Mouse (Mus musculus) MEL (cell line): Measurements from ENCODE around the gene Pla1a. TPM values are rescaled to one million over a fixed set of nuclear protein-coding genes. Genes with fewer than 3 reads are reported as not detected.

Experiments
- DNase-seq: peaks from one replicate; pipeline ENCODE4 v3.0.0; 2011; ENCODE audit warnings: low read depth, low spot score
- H3K27ac ChIP-seq: 2 replicates; pipeline ENCODE4 v1.5.1; 2012; ENCODE audit warnings: low read depth, mild to moderate bottlenecking, control low read depth, low read length, moderate library complexity; ENCODE audit not compliant: control insufficient read depth
- H3K27me3 ChIP-seq, 2 experiments: fragments of 150-350 bp in 1 of 2; sonication (generic) in 1 of 2; 2 replicates each; pipeline ENCODE4 v1.6.1; 2012; ENCODE audit warnings: low read length in 2 of 2, mild to moderate bottlenecking in 2 of 2, improper control_type of control experiment in 1 of 2, moderate library complexity in 1 of 2; ENCODE audit not compliant: insufficient read depth in 2 of 2, control insufficient read depth in 1 of 2
- H3K36me3 ChIP-seq, 2 experiments: 2 replicates each; pipeline ENCODE4 v1.6.1; 2012 to 2014; ENCODE audit warnings: low read length in 2 of 2, improper control_type of control experiment in 1 of 2, inconsistent platforms in 1 of 2, mild to moderate bottlenecking in 1 of 2; ENCODE audit not compliant: insufficient read depth in 2 of 2, control insufficient read depth in 1 of 2
- H3K4me1 ChIP-seq, 2 experiments: fragments of 150-350 bp in 1 of 2; sonication (generic) in 1 of 2; 2 replicates each; pipeline ENCODE4 v1.6.1; 2012; ENCODE audit warnings: low read length in 2 of 2, improper control_type of control experiment in 1 of 2, mild to moderate bottlenecking in 1 of 2; ENCODE audit not compliant: insufficient read depth in 2 of 2, control insufficient read depth in 1 of 2
- H3K4me3 ChIP-seq, 2 experiments: fragments of 150-350 bp in 1 of 2; sonication (generic) in 1 of 2; 2 replicates each; pipeline ENCODE4 v1.5.1; 2012; ENCODE audit warnings: low read depth in 2 of 2, low read length in 2 of 2, mild to moderate bottlenecking in 2 of 2, moderate library complexity in 2 of 2, control low read depth in 1 of 2, improper control_type of control experiment in 1 of 2; ENCODE audit not compliant: control insufficient read depth in 1 of 2, insufficient read depth in 1 of 2
- H3K79me2 ChIP-seq: 2 replicates; pipeline ENCODE4 v1.6.1; 2012; ENCODE audit warnings: mild to moderate bottlenecking, low read length, moderate library complexity; ENCODE audit not compliant: control insufficient read depth, poor library complexity, insufficient read depth
- H3K9ac ChIP-seq: 2 replicates; pipeline ENCODE4 v1.6.1; 2012; ENCODE audit warnings: low read depth, mild to moderate bottlenecking, control low read depth, low read length, moderate library complexity; ENCODE audit not compliant: control insufficient read depth, poor library complexity, severe bottlenecking
- H3K9me3 ChIP-seq: fragments of 150-350 bp; sonication (generic); replicated peaks from 2 replicates; pipeline ENCODE4 v1.6.1; 2012; ENCODE audit warnings: mild to moderate bottlenecking, low read length, improper control_type of control experiment, moderate library complexity; ENCODE audit not compliant: insufficient read depth
- CHD2 ChIP-seq: IDR thresholded peaks from 2 replicates; pipeline ENCODE4 v1.6.1; 2011; ENCODE audit warnings: low read length, improper control_type of control experiment
- EP300 ChIP-seq, 2 experiments: IDR thresholded peaks; 2 replicates each; pipeline ENCODE4 v1.6.1; 2011; ENCODE audit warnings: improper control_type of control experiment in 2 of 2, low read length in 2 of 2, low read depth in 1 of 2, mild to moderate bottlenecking in 1 of 2
- GATA1 ChIP-seq: IDR thresholded peaks from 2 replicates; pipeline ENCODE4 v1.6.1; 2011; ENCODE audit warnings: low read depth, low read length, improper control_type of control experiment
- HCFC1 ChIP-seq: IDR thresholded peaks from 2 replicates; pipeline ENCODE4 v1.6.1; 2012; ENCODE audit warnings: low read depth, mild to moderate bottlenecking, inconsistent platforms, low read length, improper control_type of control experiment, moderate library complexity
- KAT2A ChIP-seq: conservative IDR thresholded peaks from 2 replicates; pipeline ENCODE4 v1.6.1; 2012; ENCODE audit warnings: low read depth, low read length, improper control_type of control experiment, inconsistent platforms
- MAFK ChIP-seq: IDR thresholded peaks from 2 replicates; pipeline ENCODE4 v1.6.1; 2011; ENCODE audit warnings: low read depth, mild to moderate bottlenecking, low read length, improper control_type of control experiment, borderline replicate concordance
- MAX ChIP-seq: IDR thresholded peaks from 2 replicates; pipeline ENCODE4 v1.6.1; 2011; ENCODE audit warnings: low read length, improper control_type of control experiment
- MAZ ChIP-seq: IDR thresholded peaks from 2 replicates; pipeline ENCODE4 v1.6.1; 2012; ENCODE audit warnings: low read depth, mild to moderate bottlenecking, inconsistent platforms, low read length, improper control_type of control experiment
- MEF2A ChIP-seq: IDR thresholded peaks from 2 replicates; pipeline ENCODE4 v1.6.1; 2014; ENCODE audit warnings: low read depth, mild to moderate bottlenecking, inconsistent platforms, low read length, improper control_type of control experiment; ENCODE audit not compliant: poor library complexity, insufficient replicate concordance, severe bottlenecking; ENCODE audit errors: extremely low read depth
- MXI1 ChIP-seq: IDR thresholded peaks from 2 replicates; pipeline ENCODE4 v1.6.1; 2011; ENCODE audit warnings: mild to moderate bottlenecking, low read depth, low read length, improper control_type of control experiment
- MYB ChIP-seq: IDR thresholded peaks from 2 replicates; pipeline ENCODE4 v1.6.1; 2011; ENCODE audit warnings: mild to moderate bottlenecking, low read depth, low read length, improper control_type of control experiment
- POLR2A ChIP-seq, 2 experiments: IDR thresholded peaks; 2 replicates each; pipeline ENCODE4 v1.6.1; 2011 to 2012; ENCODE audit warnings: low read length in 2 of 2, mild to moderate bottlenecking in 2 of 2, control low read depth in 1 of 2, improper control_type of control experiment in 1 of 2, low read depth in 1 of 2, moderate library complexity in 1 of 2; ENCODE audit not compliant: control insufficient read depth in 1 of 2, insufficient read depth in 1 of 2, poor library complexity in 1 of 2
- POLR2AphosphoS2 ChIP-seq: IDR thresholded peaks from 2 replicates; pipeline ENCODE4 v1.6.1; 2011; ENCODE audit warnings: low read length, improper control_type of control experiment
- POLR2AphosphoS5 ChIP-seq: IDR thresholded peaks from 2 replicates; pipeline ENCODE4 v1.6.1; 2012; ENCODE audit warnings: low read depth, borderline replicate concordance, mild to moderate bottlenecking, inconsistent platforms, low read length, moderate library complexity, mixed read lengths
- SMC3 ChIP-seq: IDR thresholded peaks from 2 replicates; pipeline ENCODE4 v1.6.1; 2011; ENCODE audit warnings: low read depth, low read length, improper control_type of control experiment
- TAL1 ChIP-seq: IDR thresholded peaks from 2 replicates; pipeline ENCODE4 v1.6.1; 2012; ENCODE audit warnings: mild to moderate bottlenecking, inconsistent platforms, low read length, moderate library complexity, mixed read lengths
- TBP ChIP-seq: IDR thresholded peaks from 2 replicates; pipeline ENCODE4 v1.8.0; 2011; ENCODE audit warnings: low read depth, low read length, improper control_type of control experiment
- UBTF ChIP-seq: IDR thresholded peaks from 2 replicates; pipeline ENCODE4 v1.6.1; 2012; ENCODE audit warnings: low read depth, mild to moderate bottlenecking, inconsistent platforms, low read length, improper control_type of control experiment, moderate library complexity, borderline replicate concordance; ENCODE audit not compliant: insufficient read depth
- USF2 ChIP-seq, 2 experiments: IDR thresholded peaks; 2 replicates each; pipeline ENCODE4 v1.6.1; 2011 to 2012; ENCODE audit warnings: improper control_type of control experiment in 2 of 2, low read length in 2 of 2, borderline replicate concordance in 1 of 2, inconsistent platforms in 1 of 2, low read depth in 1 of 2, mild to moderate bottlenecking in 1 of 2; ENCODE audit not compliant: insufficient read depth in 1 of 2
- ZC3H11A ChIP-seq: IDR thresholded peaks from 2 replicates; pipeline ENCODE4 v1.6.1; 2012; ENCODE audit warnings: low read depth, mild to moderate bottlenecking, inconsistent platforms, low read length, improper control_type of control experiment
- ZKSCAN1 ChIP-seq: IDR thresholded peaks from 2 replicates; pipeline ENCODE4 v1.6.1; 2012; ENCODE audit warnings: low read depth, mild to moderate bottlenecking, inconsistent platforms, low read length, improper control_type of control experiment, moderate library complexity
- ZMIZ1 ChIP-seq: IDR thresholded peaks from 2 replicates; pipeline ENCODE4 v1.6.1; 2012; ENCODE audit warnings: low read depth, mild to moderate bottlenecking, inconsistent platforms, low read length, improper control_type of control experiment, moderate library complexity
- ZNF384 ChIP-seq: IDR thresholded peaks from 2 replicates; pipeline ENCODE4 v1.6.1; 2012; ENCODE audit warnings: low read depth, mild to moderate bottlenecking, inconsistent platforms, low read length, improper control_type of control experiment
- polyA plus RNA-seq, 2 experiments: library from polyadenylated mRNA; stranded (reverse) in 1 of 2; unstranded in 1 of 2; fragments of >175 nt in 1 of 2; fragments of >200 nt in 1 of 2; gene quantifications; 2 replicates each; pipeline versions ENCODE4 v1.2.1 to v1.2.4; 2012; ENCODE audit warnings: low replicate concordance in 2 of 2, low read depth in 1 of 2; ENCODE audit not compliant: insufficient read length in 2 of 2, insufficient read depth in 1 of 2, missing spikeins in 1 of 2
- total RNA-seq: library from RNA; depleted of rRNA; stranded (reverse); fragments of 300-350 nt; gene quantifications from 2 replicates; pipeline ENCODE4 v1.2.3, GENCODE M21; 2012

Pla1a gene
- total and polyA plus RNA-seq, 3 experiments: 0.04 TPM; not detected in 2

DNA sequence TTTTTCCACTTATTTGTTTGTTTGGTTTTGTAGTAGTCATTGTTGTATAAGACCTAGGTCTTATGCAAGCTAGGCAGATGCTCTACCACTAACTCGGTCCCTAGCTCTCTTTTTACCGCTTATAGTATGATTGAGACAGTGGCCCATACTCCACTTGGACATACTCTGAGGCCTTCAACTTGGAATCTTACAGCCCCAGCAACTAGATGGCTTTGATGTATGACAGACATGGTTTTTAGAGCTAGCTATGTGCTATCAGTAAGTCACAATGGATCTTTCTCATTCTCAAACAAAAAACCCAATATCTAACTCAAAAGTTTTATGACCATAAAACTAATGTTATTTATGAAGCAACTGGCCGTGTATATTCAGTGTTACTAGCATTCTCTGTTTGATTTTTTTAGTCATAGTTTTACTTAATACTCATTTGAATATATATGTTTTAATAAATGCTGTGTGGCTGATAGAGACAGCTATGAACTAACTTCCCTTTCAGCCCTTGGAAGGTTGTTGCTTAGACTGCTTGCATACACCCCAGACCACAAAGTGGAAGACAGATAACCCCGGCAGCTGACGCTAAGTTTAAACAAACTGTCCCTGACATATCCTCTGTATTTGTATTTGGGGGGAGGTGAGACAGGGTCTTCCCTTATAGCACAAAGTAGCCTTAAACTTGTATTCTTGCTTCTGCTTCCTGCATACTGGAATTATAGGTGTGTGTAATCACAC is 78.6 kb downstream of the Pla1a start (continued):
- peak; percentile 21; the same call in 1 of the 2 replicates for TF ChIP-seq TAL1
- peak; percentile 36 for TF ChIP-seq POLR2AphosphoS2
- peak; percentile 56 to 73 for TF ChIP-seq EP300 (IDR thresholded peaks at IDR 0.05; ENCODE audit: low read depth in 1 of 2, low read length in 2 of 2)
- TF ChIP-seq, all 39 proteins: peak for 7

DNA sequence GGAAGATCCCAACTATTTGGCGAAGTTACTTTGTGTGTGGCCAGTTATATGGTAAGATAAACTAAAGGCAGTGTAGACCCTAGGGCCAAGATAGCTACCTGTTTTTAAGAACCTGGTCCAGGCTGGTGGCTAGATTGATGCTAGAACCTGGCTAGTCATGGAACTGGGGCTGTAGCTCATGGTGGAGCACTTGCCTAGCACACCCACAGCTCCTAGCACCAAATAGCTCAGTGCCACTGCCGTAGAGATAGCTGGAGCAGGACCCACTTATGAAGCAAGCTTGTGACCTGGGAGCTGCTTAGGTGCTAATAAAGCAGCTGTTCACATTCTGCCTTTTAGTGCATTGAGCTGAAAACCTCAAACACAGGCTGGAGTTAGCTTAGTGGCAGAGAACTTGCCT is 79.3 kb downstream of the Pla1a start:
- H3K4me3 ChIP-seq: no peak overlapping the region
- peak overlapping the region; percentile 57 for H3K27ac ChIP-seq
- peak overlapping the region; percentile 19 for H3K9ac ChIP-seq
- peaks cover 25 to 31% of the 10 kb centered on the region in 2 experiments for H3K4me1 ChIP-seq
- peak; percentile 57 for DNase-seq
- H3K9me3 ChIP-seq: no peaks in the 10 kb centered on the region
- H3K79me2 ChIP-seq: peaks cover 22% of the 10 kb centered on the region
- peaks cover 14 to 51% of the 10 kb centered on the region in 2 experiments for H3K36me3 ChIP-seq
- TF ChIP-seq TBP (peak; percentile 76), POLR2AphosphoS2 (0 out of 2 replicates have a peak, but pooled peaks have one; percentile 17), ZKSCAN1 (no peak)
- H3K27me3 ChIP-seq: no peaks in the 10 kb centered on the region

DNA sequence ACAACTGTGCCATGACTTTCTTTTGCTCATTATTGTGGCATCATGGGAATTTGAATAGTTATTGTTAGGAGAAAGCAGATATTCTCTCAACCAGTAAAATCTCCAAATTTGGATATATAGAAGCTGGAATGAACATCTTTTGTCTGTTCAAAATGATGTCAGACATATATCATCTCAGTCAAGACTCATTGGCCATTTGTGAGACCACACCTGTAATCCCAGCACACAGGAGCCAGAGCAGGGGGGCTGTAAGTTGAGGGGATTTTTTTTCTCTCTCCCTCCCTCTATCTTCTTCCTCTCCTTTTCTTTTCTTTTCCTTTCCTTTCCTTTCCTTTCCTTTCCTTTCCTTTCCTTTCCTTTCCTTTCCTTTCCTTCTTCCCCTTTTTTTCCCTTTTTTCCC is 80.1 kb downstream of the Pla1a start:
- DNase-seq: no peak
- H3K9ac ChIP-seq: no peak overlapping the region

More for the DNA sequence above, 80.1 kb downstream of the Pla1a start:
- Histone ChIP-seq H3K79me2 (peaks cover 28% of the 10 kb centered on the region), H3K9me3 (no peaks in the 10 kb centered on the region), H3K36me3 (peaks cover 14 to 51% of the 10 kb centered on the region in 2 experiments), H3K4me1 (peaks cover 23 to 31% of the 10 kb centered on the region in 2 experiments), H3K27ac (no peak overlapping the region), H3K27me3 (no peaks in the 10 kb centered on the region), H3K4me3 (no peak overlapping the region)
- TF ChIP-seq POLR2A (IDR thresholded peaks at IDR 0.05; ENCODE audit: control insufficient read depth in 1 of 2, insufficient read depth in 1 of 2, low read depth in 1 of 2, low read length in 2 of 2, poor library complexity in 1 of 2): no peak
- TF ChIP-seq ZMIZ1: no peak
- TF ChIP-seq MYB: no peak
- TF ChIP-seq MEF2A: no peak
- no peak for TF ChIP-seq ZC3H11A
- no peak for TF ChIP-seq EP300 (IDR thresholded peaks at IDR 0.05; ENCODE audit: low read depth in 1 of 2, low read length in 2 of 2)
- no peak for TF ChIP-seq ZNF384
- no peak for TF ChIP-seq KAT2A
- TF ChIP-seq MXI1: no peak
- TF ChIP-seq MAZ: no peak
- TF ChIP-seq USF2 (IDR thresholded peaks at IDR 0.05; ENCODE audit: borderline replicate concordance in 1 of 2, insufficient read depth in 1 of 2, low read depth in 1 of 2, low read length in 2 of 2): no peak
- no peak for TF ChIP-seq SMC3
- no peak for TF ChIP-seq MAX
- no peak for TF ChIP-seq UBTF
- TF ChIP-seq HCFC1: no peak
- no peak for TF ChIP-seq POLR2AphosphoS5
- no peak for TF ChIP-seq TAL1
- TF ChIP-seq CHD2: no peak
- no peak for TF ChIP-seq MAFK
- TF ChIP-seq GATA1: no peak
